Mouse (Mus musculus): ENCODE measurements around the gene Pkhd1.
"Not testable (repeated sequence)": the region's sequence is repeated elsewhere in the genome, so short reads cannot be mapped to it uniquely, and the experiment has no call there.

Gene Pkhd1

DNA sequence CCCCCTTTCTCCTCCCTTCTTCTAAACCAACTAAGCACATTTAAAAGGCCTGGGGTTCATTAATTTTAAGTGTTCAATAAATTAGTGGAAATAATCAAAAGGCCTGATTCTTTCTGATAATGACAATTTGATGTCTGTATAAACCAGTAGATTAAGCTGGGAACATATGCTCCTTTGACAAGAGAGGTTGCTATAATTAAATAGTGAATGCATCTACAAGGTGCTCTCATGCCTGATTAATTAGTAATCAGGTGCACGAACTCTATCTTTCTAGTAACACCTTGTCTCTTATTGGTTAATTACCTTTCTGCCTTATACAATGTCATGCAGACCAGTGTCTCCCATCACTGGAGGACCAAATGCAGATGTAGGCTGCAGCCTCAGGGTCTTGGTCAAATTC, 329.2 kb downstream of the Pkhd1 start:
- CTCF ChIA-PET = no interaction called here

GRCm38 (mm10) chr1:20260403-20260802, 357.5 kb downstream of the Pkhd1 start:
- CTCF ChIA-PET = no interaction called here

GRCm38 (mm10) chr1:20248169-20248568, 369.7 kb downstream of the Pkhd1 start:
- CTCF ChIA-PET = no interaction called here

- CTCF ChIA-PET = no interaction called here
Observed at GRCm38 (mm10) chr1:20216681-20217080, 401.2 kb downstream of the Pkhd1 start.

DNA sequence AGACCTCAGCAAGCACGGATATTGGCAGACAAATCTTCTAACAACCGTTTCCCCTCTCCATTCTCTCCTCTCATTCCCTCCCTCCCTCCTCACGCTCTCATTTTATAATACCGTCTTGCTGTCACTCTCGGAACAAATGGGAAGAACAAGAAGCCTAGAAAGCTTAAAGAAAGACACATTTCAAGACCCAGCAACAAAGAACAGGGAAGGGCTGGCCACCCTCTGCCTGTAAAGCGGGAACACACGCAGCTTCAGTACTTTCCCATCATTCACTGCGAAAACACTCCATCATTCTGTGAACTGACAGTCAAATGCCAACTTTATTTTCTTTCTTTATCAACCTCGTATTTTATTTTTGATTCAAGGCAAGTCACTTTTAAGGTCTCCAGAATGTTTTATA, 427.4 kb downstream of the Pkhd1 start:
- CTCF ChIA-PET = no interaction called here

- CTCF ChIA-PET = no interaction called here
Observed at GRCm38 (mm10) chr1:20180157-20180556, 437.7 kb downstream of the Pkhd1 start.

- CTCF ChIA-PET = no interaction called here
Observed at GRCm38 (mm10) chr1:20171199-20171598, 446.7 kb downstream of the Pkhd1 start.

- CTCF ChIA-PET = not testable (repeated sequence)
Observed at GRCm38 (mm10) chr1:20150627-20151026, 467.2 kb downstream of the Pkhd1 start.

GRCm38 (mm10) chr1:20150016-20150415, 467.8 kb downstream of the Pkhd1 start:
- CTCF ChIA-PET = no interaction called here

GRCm38 (mm10) chr1:20136205-20136604, 481.7 kb downstream of the Pkhd1 start:
- CTCF ChIA-PET = no interaction called here

DNA sequence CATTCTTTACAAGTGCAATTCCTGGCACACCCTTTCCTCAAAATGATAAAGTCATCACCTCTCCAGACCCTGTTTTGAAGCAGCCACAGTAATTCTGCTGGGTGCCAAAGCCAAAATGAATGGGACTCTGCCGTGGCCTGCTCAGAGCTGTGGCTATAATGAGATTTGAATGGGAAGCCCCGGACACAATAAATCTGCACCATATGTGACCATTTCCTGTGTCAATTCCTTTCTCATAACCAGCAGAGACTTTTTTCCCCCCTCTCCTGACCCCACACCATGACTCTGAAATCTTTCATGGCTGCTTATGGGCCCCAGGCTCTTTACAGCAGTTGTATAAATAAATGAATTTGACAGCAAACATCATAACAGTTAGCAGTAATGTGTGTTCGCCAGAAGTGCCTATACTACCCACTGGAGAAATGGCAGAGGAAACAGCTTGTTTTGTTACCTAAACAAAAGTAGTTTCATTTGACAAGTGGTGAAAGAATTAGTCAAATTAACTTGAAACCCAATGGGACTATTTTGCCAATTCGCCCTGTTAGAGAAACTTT, 482.7 kb downstream of the Pkhd1 start:
- CTCF ChIA-PET = no interaction called here

DNA sequence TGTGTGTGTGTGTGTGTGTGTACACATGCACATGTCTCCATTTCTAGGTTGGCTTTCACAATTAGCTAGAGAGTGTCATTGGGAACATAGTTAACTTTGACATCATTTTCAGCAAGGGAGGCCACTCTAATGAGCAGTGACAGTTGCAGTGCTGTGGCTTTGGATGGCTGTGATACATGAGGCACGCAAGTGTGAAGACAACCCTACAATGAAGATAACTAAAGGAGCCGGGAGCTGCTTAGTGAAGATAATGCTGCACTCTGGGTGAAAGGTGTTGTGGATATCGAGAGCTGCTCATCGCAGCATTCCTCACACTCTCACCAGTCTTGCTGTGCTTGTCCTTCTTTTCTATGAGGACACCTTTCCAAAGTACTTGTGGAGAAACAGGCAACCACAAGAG, 484.2 kb downstream of the Pkhd1 start:
- CTCF ChIA-PET = no interaction called here

- CTCF ChIA-PET = no interaction called here
Observed at GRCm38 (mm10) chr1:20131786-20132596, 485.9 kb downstream of the Pkhd1 start.

DNA sequence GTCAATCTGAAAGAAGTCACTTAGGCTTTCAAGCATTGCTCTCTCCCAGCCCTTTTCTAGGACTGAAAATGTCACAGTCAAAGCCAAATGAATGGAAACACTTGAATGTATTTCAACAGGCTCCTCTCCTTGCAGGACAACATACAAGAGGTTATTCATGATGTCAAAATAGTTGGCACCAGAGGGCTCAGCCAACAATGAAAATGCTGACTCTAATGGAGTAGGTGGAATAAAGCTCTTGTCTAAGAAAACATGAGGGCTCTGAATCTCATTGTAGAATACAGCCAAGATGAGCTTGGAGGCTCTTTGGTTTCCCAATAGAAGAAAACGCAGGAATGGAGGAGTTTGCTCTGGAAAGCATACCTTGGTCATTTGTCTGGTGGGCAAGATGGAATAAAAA, 500.5 kb downstream of the Pkhd1 start:
- CTCF ChIA-PET = no interaction called here

GRCm38 (mm10) chr1:20069733-20070132, 548.1 kb downstream of the Pkhd1 start:
- CTCF ChIA-PET = no interaction called here

- CTCF ChIA-PET = no interaction called here
Observed at GRCm38 (mm10) chr1:20058245-20058644, 559.6 kb downstream of the Pkhd1 start.

DNA sequence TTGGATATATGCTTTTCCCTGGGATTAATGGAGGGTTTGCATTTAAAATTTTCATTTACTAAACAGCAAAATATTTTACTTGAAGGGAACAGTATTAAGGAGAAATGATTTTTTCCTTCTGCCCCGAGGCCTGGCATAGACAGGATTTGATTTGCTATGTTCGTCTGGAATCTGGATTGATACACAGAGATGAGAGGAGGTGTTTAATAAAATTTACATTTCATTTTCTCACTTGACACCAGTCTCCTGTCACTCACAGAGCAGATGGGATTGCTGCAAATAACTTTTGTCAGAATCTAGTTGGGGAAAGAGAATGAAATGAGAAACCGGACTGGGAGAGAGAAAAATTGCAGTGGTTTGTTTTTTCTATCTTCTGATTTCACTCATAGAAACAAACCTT, 578.5 kb downstream of the Pkhd1 start:
- CTCF ChIA-PET = no interaction called here

DNA sequence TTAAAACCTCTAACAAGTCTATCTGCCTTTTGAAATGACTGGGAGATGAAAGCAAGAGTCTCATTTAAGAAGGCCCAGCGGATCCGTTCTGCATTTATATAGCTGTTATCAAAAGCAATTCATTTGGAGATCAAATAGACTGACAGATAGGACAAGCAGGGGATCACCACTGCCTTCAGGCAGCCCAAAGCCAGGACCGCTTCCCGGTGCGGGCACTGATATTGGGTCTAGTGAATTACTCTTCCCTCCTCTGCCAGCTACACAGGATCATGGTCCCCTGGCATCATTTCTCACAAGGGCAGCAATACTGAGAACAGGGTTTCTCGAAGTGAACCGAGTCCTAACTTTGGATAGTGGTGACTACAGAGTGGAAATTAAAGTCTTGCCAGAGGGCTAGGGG, 582.6 kb downstream of the Pkhd1 start:
- CTCF ChIA-PET = no interaction called here

DNA sequence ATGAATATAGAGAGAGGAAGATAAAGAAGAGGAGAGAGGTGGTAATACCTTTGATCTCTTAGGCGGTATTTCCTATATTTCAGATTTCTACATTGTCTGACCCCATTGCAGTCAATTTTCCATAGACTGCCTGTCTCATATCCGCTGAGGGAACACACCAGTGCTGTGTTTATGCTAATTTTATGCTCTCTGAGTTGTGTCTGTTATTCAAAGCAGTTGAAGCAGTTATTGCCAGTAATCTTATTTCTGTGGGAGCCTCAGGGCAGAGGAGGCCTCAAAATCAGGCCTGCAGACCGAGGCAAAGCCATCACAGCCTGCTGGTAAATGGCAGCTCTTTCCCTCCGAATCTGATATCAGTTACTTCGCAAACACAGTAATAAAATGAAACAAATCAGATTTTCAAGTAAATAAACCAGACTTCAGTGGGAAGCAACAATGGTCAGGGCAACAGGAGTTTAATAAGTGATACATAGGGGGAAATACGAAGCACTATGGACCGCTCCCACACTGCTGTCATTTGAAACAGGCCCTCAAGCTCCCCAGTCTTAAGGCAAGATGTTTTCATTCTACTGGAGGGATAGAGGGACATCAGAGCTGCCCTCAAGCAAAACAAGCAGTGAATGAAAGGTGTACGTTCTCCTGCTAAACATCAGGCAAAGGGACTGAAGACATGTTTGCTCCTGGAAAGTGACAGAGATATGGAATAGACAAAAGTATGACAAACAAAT, 599.5 kb downstream of the Pkhd1 start:
- CTCF ChIA-PET = no interaction called here

GRCm38 (mm10) chr1:20017619-20018018, 600.2 kb downstream of the Pkhd1 start:
- CTCF ChIA-PET = no interaction called here

All from spleen, embryonic (tissue).